Mouse (Mus musculus): ENCODE measurements around the gene Adam15. TPM values are rescaled to one million over a fixed set of nuclear protein-coding genes. Genes with fewer than 3 reads are reported as not detected.

Gene Adam15
- total and polyA plus RNA-seq, 2 experiments from 2014 or later, result 53.3 to 56.4 TPM

GRCm38 (mm10) chr3:89382950-89383349 is 33.2 kb upstream of the Adam15 start:
- peaks cover 3% of the 10 kb centered on the region for H3K4me1 ChIP-seq (ENCODE audit: insufficient read depth)
- ATAC-seq (no peak), DNase-seq (no peak)
- H3K36me3 ChIP-seq (ENCODE audit: insufficient read depth), result no peaks in the 10 kb centered on the region
- no peak overlapping the region for H3K9ac ChIP-seq
- TF ChIP-seq CTCF (IDR thresholded peaks at IDR 0.05; ENCODE audit: low read depth), result no peak
- WGBS, result 84% methylated on average over 5 of the region's 5 CpGs
- H3K4me2 ChIP-seq (ENCODE audit: low read depth), result no peak overlapping the region
- H3K4me3 ChIP-seq (ENCODE audit: low read depth, low read length), result no peak overlapping the region
- no peaks in the 10 kb centered on the region for H3K9me3 ChIP-seq (ENCODE audit: low read length)
- no peaks in the 10 kb centered on the region for H3K27me3 ChIP-seq (ENCODE audit: insufficient read depth, low read length)
- no peak overlapping the region for H3K27ac ChIP-seq (ENCODE audit: low read depth, low read length)

- H3K4me1 ChIP-seq (ENCODE audit: insufficient read depth), result peaks cover 4% of the 10 kb centered on the region
- H3K27me3 ChIP-seq (ENCODE audit: insufficient read depth, low read length), result no peaks in the 10 kb centered on the region
- no peaks in the 10 kb centered on the region for H3K36me3 ChIP-seq (ENCODE audit: insufficient read depth)
- no peaks in the 10 kb centered on the region for H3K9me3 ChIP-seq (ENCODE audit: low read length)
- DNase-seq, result no peak
- WGBS, result 87% methylated on average over 9 of the region's 9 CpGs
- no peak overlapping the region for H3K4me2 ChIP-seq (ENCODE audit: low read depth)
- H3K4me3 ChIP-seq (ENCODE audit: low read depth, low read length), result no peak overlapping the region
- TF ChIP-seq CTCF (IDR thresholded peaks at IDR 0.05; ENCODE audit: low read depth), result no peak
- ATAC-seq, result no peak
- no peak overlapping the region for H3K27ac ChIP-seq (ENCODE audit: low read depth, low read length)
- H3K9ac ChIP-seq, result no peak overlapping the region
Observed at GRCm38 (mm10) chr3:89382033-89382882, 32.5 kb upstream of the Adam15 start.

GRCm38 (mm10) chr3:89381233-89381632 is 31.4 kb upstream of the Adam15 start:
- 87% methylated on average over 11 of the region's 11 CpGs for WGBS
- Histone ChIP-seq H3K36me3 (ENCODE audit: insufficient read depth) (no peaks in the 10 kb centered on the region), H3K4me1 (ENCODE audit: insufficient read depth) (peaks cover 4% of the 10 kb centered on the region), H3K9me3 (ENCODE audit: low read length) (no peaks in the 10 kb centered on the region), H3K27me3 (ENCODE audit: insufficient read depth, low read length) (no peaks in the 10 kb centered on the region), H3K4me2 (ENCODE audit: low read depth) (no peak overlapping the region), H3K27ac (ENCODE audit: low read depth, low read length) (no peak overlapping the region), H3K4me3 (ENCODE audit: low read depth, low read length) (no peak overlapping the region), H3K9ac (no peak overlapping the region)
- DNase-seq (no peak), ATAC-seq (no peak)
- no peak for TF ChIP-seq CTCF (IDR thresholded peaks at IDR 0.05; ENCODE audit: low read depth)

GRCm38 (mm10) chr3:89380711-89381110 is 30.9 kb upstream of the Adam15 start:
- DNase-seq (no peak), ATAC-seq (no peak)
- Histone ChIP-seq H3K4me3 (ENCODE audit: low read depth, low read length) (no peak overlapping the region), H3K9me3 (ENCODE audit: low read length) (no peaks in the 10 kb centered on the region), H3K4me1 (ENCODE audit: insufficient read depth) (peaks cover 4% of the 10 kb centered on the region), H3K36me3 (ENCODE audit: insufficient read depth) (no peaks in the 10 kb centered on the region), H3K9ac (no peak overlapping the region), H3K4me2 (ENCODE audit: low read depth) (no peak overlapping the region), H3K27me3 (ENCODE audit: insufficient read depth, low read length) (no peaks in the 10 kb centered on the region), H3K27ac (ENCODE audit: low read depth, low read length) (no peak overlapping the region)
- TF ChIP-seq CTCF (IDR thresholded peaks at IDR 0.05; ENCODE audit: low read depth), result no peak
- WGBS, result 95% methylated on average over 18 of the region's 18 CpGs

DNA sequence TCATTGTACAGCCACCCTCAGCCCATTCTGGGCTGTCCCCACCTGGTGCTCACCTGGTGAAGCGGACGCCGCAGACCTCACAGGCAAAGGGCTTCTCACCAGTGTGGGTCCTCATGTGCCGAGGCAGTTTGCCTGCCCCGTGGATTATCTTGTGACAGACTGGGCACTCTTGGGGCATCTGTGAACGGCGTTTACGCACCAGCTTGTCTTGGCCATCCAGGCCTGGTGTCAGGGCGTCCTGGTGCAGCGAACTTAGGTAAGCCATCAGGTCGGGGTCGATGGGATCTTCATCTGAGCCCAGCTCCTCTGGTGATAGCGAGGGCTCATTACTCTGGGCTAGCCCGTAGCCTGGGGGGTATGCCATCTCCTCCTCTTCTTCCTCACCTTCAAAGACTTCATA is 30.5 kb upstream of the Adam15 start:
- WGBS, result 93% methylated on average over 14 of the region's 14 CpGs
- no peak for TF ChIP-seq CTCF (IDR thresholded peaks at IDR 0.05; ENCODE audit: low read depth)
- ATAC-seq, result no peak
- Histone ChIP-seq H3K4me1 (ENCODE audit: insufficient read depth) (peaks cover 4% of the 10 kb centered on the region), H3K9ac (no peak overlapping the region), H3K9me3 (ENCODE audit: low read length) (no peaks in the 10 kb centered on the region), H3K4me2 (ENCODE audit: low read depth) (no peak overlapping the region), H3K36me3 (ENCODE audit: insufficient read depth) (no peaks in the 10 kb centered on the region), H3K27ac (ENCODE audit: low read depth, low read length) (no peak overlapping the region), H3K27me3 (ENCODE audit: insufficient read depth, low read length) (no peaks in the 10 kb centered on the region), H3K4me3 (ENCODE audit: low read depth, low read length) (no peak overlapping the region)
- no peak for DNase-seq

DNA sequence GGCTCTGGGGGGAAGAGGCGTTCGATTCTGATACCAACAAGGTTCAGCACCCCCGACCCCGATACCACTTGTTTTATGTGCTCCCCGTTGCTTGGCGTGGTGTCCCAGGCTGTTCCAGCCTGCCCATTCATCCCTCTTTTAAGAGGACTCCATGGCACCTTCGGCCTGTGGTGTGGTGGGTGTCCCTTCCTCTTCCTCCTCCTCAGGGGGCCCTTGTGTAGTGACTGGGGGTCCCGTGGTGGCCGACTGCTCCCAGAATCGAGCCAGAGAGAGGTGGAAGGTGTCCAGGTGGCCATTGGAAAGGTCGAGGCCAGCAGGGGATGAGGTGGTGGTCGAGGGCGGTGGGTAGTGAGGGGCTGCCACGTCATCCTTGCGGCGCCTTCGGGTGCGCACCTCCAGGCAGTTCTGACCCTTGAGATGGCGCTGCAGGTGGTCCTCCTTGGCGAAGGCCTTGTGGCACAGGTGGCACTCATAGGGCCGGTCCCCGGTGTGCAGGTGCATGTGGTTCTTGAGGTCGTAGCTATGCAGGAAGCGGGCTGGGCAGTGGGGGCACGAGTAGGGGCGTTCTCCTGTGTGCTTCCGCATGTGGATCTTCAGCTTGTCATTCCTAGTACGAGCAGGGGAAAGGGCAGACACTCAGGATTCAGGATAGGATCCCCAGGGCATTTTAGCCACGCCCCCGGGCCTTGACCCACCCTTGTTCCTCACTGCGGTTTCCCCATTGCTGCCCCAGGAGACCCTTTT is 29.8 kb upstream of the Adam15 start:
- DNase-seq (no peak), ATAC-seq (no peak)
- no peaks in the 10 kb centered on the region for H3K27me3 ChIP-seq (ENCODE audit: insufficient read depth, low read length)
- H3K9me3 ChIP-seq (ENCODE audit: low read length), result no peaks in the 10 kb centered on the region
- 89% methylated on average over 31 of the region's 31 CpGs for WGBS
- no peak for TF ChIP-seq CTCF (IDR thresholded peaks at IDR 0.05; ENCODE audit: low read depth)
- H3K36me3 ChIP-seq (ENCODE audit: insufficient read depth), result no peaks in the 10 kb centered on the region
- peaks cover 4% of the 10 kb centered on the region for H3K4me1 ChIP-seq (ENCODE audit: insufficient read depth)
- no peak overlapping the region for H3K4me2 ChIP-seq (ENCODE audit: low read depth)
- H3K27ac ChIP-seq (ENCODE audit: low read depth, low read length), result no peak overlapping the region
- no peak overlapping the region for H3K4me3 ChIP-seq (ENCODE audit: low read depth, low read length)
- H3K9ac ChIP-seq, result no peak overlapping the region

Measured in forebrain, postnatal 0 days (tissue).